Mouse (Mus musculus) small intestine, adult 2 months (tissue): ENCODE measurements around the gene Gm572.

Experiments used
- CTCF ChIP-seq: fragments of 200-500 bp; IDR thresholded peaks from 2 replicates; pipeline ENCODE4 v1.5.1; 2012; ENCODE audit warnings: low read depth, mild to moderate bottlenecking, control low read depth, inconsistent platforms, low read length, moderate library complexity, mixed read lengths; ENCODE audit not compliant: insufficient replicate concordance, insufficient read length; ENCODE audit errors: extremely low read depth
- POLR2A ChIP-seq: fragments of 200-500 bp; IDR thresholded peaks from 2 replicates; pipeline ENCODE4 v1.6.1; 2012; ENCODE audit warnings: low read depth, mild to moderate bottlenecking, control low read depth, inconsistent platforms, low read length, moderate library complexity

- TF ChIP-seq CTCF (no peak), POLR2A (no peak)
These were observed 44.3 kb upstream of the Gm572 start for GRCm38 (mm10) chr4:148598826-148599225.
